Mouse (Mus musculus) hindbrain, embryonic 14.5 days (tissue): ENCODE measurements around the gene Pkn1. TPM values are rescaled to one million over a fixed set of nuclear protein-coding genes. Genes with fewer than 3 reads are reported as not detected.

Experiments used
- ATAC-seq: fragments of 200-750 bp; cut with Nextera tagmentation; 2 replicates; pipeline ENCODE4 v1.8.0; 2017; ENCODE audit warnings: moderate number of reproducible peaks, mild to moderate bottlenecking, moderate TSS enrichment, moderate library complexity; ENCODE audit not compliant: low FRiP score
- DNase-seq: peaks from one replicate; pipeline ENCODE4 v3.0.0-alpha.2; 2015; ENCODE audit warnings: low spot score
- H3K27ac ChIP-seq: fragments of 300-500 bp; sonication (generic); 2 replicates; pipeline ENCODE4 v1.5.1; 2014; ENCODE audit warnings: mild to moderate bottlenecking, moderate library complexity
- H3K27me3 ChIP-seq: fragments of 300-500 bp; sonication (generic); 2 replicates; pipeline ENCODE4 v1.6.1; 2014; ENCODE audit warnings: mild to moderate bottlenecking, low read length, mixed read lengths; ENCODE audit not compliant: control insufficient read depth, insufficient read depth
- H3K36me3 ChIP-seq: fragments of 300-500 bp; sonication (generic); replicated peaks from 2 replicates; pipeline ENCODE4 v1.6.1; 2014; ENCODE audit not compliant: control insufficient read depth, insufficient read depth
- H3K4me1 ChIP-seq: fragments of 300-500 bp; sonication (generic); replicated peaks from 2 replicates; pipeline ENCODE4 v1.6.1; 2014; ENCODE audit warnings: antibody characterized with exemption, low read length, mixed read lengths; ENCODE audit not compliant: control insufficient read depth, insufficient read depth
- H3K4me2 ChIP-seq: fragments of 300-500 bp; sonication (generic); replicated peaks from 2 replicates; pipeline ENCODE4 v1.6.1; 2014; ENCODE audit warnings: mild to moderate bottlenecking, moderate library complexity
- H3K4me3 ChIP-seq: fragments of 300-500 bp; sonication (generic); replicated peaks from 2 replicates; pipeline ENCODE4 v1.5.1; 2014; ENCODE audit warnings: mild to moderate bottlenecking, low read length
- H3K9ac ChIP-seq: fragments of 300-500 bp; sonication (generic); 2 replicates; pipeline ENCODE4 v1.6.1; 2014
- H3K9me3 ChIP-seq: fragments of 300-500 bp; sonication (generic); 2 replicates; pipeline ENCODE4 v1.6.1; 2016; ENCODE audit warnings: low read length; ENCODE audit not compliant: control insufficient read depth
- WGBS: fragments of 180-500 bp; shearing (Covaris S2); extraction: QIAGEN DNeasy Blood & Tissue Kit; methylation state at CpG from one replicate; pipeline ENCODE4 v1.1.7; 2014; 5-methylcytosine and 5-hydroxymethylcytosine counted together
- polyA plus RNA-seq: library from polyadenylated mRNA; unstranded; fragments of >200 nt; fragmentation: Nextera tagmentation; extraction: Ambion mirVana; gene quantifications from 2 replicates; pipeline ENCODE4 v1.2.1, GENCODE M21; 2014

Gene Pkn1
- polyA plus RNA-seq, result 30.2 and 30.4 TPM in 2 replicates

DNA sequence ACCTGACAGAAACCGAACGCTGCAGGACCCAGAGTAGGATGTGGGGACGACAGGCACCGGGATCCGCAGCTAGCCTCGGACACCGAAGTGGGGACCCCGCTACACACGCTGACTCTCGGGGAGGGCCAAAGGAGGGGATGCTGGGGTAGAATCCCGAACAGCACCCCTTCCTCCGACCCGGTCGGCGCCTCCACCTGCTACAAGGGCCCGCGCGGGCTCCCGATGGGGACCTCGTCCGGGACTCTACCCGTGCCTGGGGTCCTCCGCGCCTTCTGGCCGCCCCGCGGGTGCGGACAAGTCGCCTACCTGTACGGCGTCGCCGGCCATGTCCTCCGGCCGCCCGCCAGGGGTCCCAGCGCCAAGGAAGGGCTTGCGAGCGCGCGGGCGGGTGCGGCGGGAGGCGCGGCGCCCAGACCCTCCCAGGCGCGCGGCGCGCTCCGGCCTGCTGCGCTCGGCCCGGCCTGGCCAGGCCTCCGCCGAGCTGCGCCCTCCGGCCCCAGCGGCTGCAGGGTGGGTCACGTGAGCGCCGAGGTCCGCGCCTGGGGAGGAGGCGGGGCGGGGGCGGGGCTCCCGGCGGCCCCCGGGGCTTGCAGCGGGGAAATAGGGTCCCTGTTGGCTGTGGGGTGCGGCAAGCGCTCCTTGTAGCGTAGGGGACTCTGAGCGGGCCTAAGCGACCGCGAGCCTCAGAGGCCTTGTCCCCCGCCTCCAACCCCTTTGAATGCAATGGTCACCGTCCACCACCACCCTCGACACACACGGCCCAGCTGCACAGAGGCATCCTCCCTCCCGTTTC lies at the start of gene Pkn1:
TSS of gene Pkn1 (minus strand) at position 519 of the 793 bp plus-strand sequence.
- Histone ChIP-seq H3K9ac (peak within 1 kb of the TSS; percentile 97), H3K4me3 (peak within 1 kb of the TSS; percentile 96), H3K4me2 (peak within 1 kb of the TSS; percentile 93), H3K36me3 (no peaks in the 10 kb centered on the region), H3K27me3 (no peaks in the 10 kb centered on the region), H3K27ac (peak within 1 kb of the TSS; percentile 63), H3K9me3 (no peaks in the 10 kb centered on the region), H3K4me1 (peaks cover 27% of the 10 kb centered on the region)
- peak; percentile 68 for DNase-seq
- peak; percentile 89 for ATAC-seq
- under 1% methylated on average over 69 of the region's 85 CpGs for WGBS

DNA sequence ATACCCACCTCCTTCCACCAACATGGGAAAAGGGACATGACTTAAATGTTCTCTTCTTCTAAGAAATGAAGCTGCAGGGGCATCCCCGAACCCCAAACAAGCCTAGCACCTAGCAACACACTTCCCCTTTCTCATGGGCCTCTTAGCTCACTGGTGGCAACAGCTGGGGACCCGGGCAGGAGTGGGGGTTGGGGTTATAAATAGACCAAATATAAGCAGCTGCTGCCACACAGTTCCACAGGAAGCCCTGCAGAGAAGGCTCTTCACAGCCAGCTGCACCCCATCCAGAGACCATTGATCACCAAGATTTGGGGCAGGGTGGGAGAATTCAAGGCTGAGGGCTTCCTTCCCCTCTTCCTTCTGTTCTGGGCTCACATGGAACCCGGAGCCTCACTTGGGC lies 49.7 kb upstream of the Pkn1 start:
- H3K4me2 ChIP-seq, result no peak overlapping the region
- ATAC-seq, result no peak
- H3K27me3 ChIP-seq, result 0 out of 2 replicates have a peak, but pooled peaks cover 4% of the 10 kb centered on the region
- H3K9me3 ChIP-seq, result no peaks in the 10 kb centered on the region
- whole genome bisulfite sequencing, result 38% methylated on average over 3 of the region's 3 CpGs
- peaks cover 5% of the 10 kb centered on the region; the same call in 1 of the 2 replicates for H3K4me1 ChIP-seq
- H3K4me3 ChIP-seq, result no peak overlapping the region
- no peak overlapping the region for H3K27ac ChIP-seq
- no peak overlapping the region for H3K9ac ChIP-seq
- no peaks in the 10 kb centered on the region for H3K36me3 ChIP-seq
- DNase-seq, result no peak

DNA sequence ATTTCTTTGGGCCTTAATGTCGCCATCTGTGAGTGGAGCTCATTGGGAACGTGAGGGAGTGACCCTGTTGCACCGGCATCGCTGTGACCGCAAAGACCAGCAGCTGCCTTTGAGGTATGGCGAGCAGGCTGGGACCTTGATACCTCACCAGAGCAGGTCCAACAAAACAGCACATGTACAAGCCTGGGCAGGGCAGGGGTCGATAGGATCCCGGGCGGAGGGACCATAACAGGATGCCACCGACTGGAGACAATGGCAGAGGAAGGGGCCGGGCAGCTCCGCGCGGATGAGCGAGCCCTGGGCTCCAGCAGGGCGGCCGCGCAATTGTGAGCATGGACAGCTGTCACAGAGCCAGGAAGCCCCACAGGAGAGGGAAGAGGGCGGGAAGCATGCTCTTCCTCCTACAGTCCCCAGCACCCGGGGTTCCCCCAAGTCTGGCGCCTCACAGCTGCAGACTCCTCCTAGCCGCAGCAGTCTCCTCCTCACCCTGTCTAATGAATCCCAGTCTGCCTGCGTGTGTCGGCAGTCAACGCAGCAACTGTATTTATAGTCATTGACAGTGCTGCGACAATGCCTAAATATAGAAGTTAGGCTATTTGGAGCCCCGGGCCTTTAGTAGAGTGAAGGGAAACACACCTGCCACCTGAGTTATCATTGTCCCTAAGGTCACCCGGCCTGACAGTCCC lies 48.8 kb upstream of the Pkn1 start:
- WGBS, result 2% methylated on average over 28 of the region's 28 CpGs
- H3K9me3 ChIP-seq, result no peaks in the 10 kb centered on the region
- peaks cover 5% of the 10 kb centered on the region; the same call in 1 of the 2 replicates for H3K4me1 ChIP-seq
- DNase-seq (peak; percentile 36), ATAC-seq (peak; percentile 83; the same call in 1 of the 2 replicates)
- H3K27ac ChIP-seq, result no peak overlapping the region
- H3K36me3 ChIP-seq, result no peaks in the 10 kb centered on the region
- H3K4me2 ChIP-seq, result peak overlapping the region; percentile 67
- H3K27me3 ChIP-seq, result 0 out of 2 replicates have a peak, but pooled peaks cover 4% of the 10 kb centered on the region
- H3K9ac ChIP-seq, result peak overlapping the region; percentile 63
- H3K4me3 ChIP-seq, result peak overlapping the region; percentile 31

DNA sequence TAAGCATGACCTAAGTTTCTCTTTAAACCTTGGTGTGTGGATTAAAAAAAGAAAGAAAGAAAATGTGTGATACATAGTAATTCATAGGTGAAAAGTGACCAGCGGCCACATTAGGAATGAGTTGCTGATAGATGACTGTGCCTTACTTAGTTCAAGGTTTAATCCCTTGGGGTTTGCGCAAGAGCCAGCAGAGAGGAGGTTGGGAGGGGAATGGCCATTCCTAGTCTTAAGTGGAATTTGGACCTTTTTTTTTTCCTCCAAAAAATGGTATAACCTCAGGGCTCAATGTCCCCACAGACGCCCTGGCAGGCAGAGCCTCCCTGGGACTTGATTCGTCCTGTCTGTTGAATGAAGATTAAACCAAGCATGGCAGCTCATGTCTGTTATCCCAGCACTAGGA lies 45.1 kb upstream of the Pkn1 start:
- H3K4me2 ChIP-seq, result no peak overlapping the region
- H3K36me3 ChIP-seq, result no peaks in the 10 kb centered on the region
- peaks cover 5% of the 10 kb centered on the region; the same call in 1 of the 2 replicates for H3K4me1 ChIP-seq
- no peak overlapping the region for H3K27ac ChIP-seq
- H3K9me3 ChIP-seq, result no peaks in the 10 kb centered on the region
- no peak overlapping the region for H3K9ac ChIP-seq
- ATAC-seq, result no peak
- no peak for DNase-seq
- H3K27me3 ChIP-seq, result peaks cover 26% of the 10 kb centered on the region
- 80% methylated on average over 4 of the region's 4 CpGs for WGBS
- no peak overlapping the region for H3K4me3 ChIP-seq

DNA sequence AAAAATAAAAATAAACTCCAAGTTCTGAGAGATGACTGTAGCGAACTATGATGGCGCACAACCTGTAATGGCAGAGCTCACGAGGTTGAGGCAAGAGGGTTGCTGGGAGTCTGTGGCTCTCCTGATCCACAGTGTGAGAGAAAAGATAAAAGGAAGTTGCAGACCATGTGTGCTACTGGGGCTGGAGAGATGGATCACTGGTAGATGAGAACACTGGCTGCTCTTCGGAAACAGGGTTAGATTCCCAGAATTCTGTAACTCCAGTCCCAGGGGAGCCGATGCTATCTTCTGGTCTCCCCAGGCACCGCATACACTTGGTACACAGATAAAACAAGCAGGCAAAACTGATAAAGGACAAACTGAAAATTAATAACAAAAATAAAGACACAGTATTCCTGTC lies 44.0 kb upstream of the Pkn1 start:
- H3K36me3 ChIP-seq, result no peaks in the 10 kb centered on the region
- ATAC-seq (no peak), DNase-seq (no peak)
- no peak overlapping the region for H3K4me3 ChIP-seq
- no peak overlapping the region for H3K27ac ChIP-seq
- H3K27me3 ChIP-seq, result peaks cover 22% of the 10 kb centered on the region
- H3K9ac ChIP-seq, result no peak overlapping the region
- 89% methylated on average over 6 of the region's 6 CpGs for WGBS
- no peaks in the 10 kb centered on the region for H3K9me3 ChIP-seq
- H3K4me1 ChIP-seq, result peaks cover 3% of the 10 kb centered on the region; the same call in 1 of the 2 replicates
- H3K4me2 ChIP-seq, result no peak overlapping the region

DNA sequence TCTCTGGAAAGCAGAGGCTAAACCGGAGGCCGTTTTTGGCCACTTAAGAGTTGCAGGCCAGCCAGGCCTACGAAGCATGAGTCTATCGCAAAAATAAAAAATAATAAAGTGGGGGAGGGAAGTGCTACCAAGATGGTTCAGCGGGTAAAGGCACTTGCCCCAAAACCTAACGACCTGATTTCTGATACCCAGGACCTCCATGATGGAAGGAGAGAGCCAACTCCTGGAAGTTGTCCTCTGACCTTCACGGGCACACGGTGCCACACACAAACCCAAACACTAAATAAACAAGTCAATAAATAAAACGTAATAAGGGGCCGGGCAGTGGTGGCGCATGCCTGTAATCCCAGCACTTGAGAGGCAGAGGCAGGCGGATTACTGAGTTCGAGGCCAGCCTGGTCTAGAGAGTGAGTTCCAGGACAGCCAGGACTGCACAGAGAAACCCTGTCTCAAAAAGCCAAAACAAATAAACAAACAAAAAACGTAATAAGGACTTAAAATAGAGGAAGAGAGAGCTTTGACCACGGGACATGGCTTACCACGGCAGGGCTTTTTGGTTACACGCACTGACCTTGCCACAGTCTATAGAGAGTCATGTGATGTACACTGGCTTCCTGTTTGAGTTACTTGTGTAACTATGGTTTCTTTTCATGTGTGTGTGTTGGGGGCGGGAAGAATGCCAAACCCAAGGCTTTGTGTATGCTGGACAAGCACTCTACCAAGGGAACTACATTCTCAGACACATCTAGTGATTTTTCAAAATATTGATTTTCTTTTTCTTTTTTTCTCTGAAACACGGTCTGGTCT lies 43.1 kb upstream of the Pkn1 start:
- WGBS, result 74% methylated on average over 19 of the region's 19 CpGs
- Histone ChIP-seq H3K27me3 (peaks cover 22% of the 10 kb centered on the region), H3K4me3 (no peak overlapping the region), H3K4me2 (peak overlapping the region; percentile 87), H3K27ac (no peak overlapping the region), H3K9ac (no peak overlapping the region), H3K36me3 (no peaks in the 10 kb centered on the region), H3K4me1 (no peaks in the 10 kb centered on the region), H3K9me3 (no peaks in the 10 kb centered on the region)
- DNase-seq (no peak), ATAC-seq (no peak)

DNA sequence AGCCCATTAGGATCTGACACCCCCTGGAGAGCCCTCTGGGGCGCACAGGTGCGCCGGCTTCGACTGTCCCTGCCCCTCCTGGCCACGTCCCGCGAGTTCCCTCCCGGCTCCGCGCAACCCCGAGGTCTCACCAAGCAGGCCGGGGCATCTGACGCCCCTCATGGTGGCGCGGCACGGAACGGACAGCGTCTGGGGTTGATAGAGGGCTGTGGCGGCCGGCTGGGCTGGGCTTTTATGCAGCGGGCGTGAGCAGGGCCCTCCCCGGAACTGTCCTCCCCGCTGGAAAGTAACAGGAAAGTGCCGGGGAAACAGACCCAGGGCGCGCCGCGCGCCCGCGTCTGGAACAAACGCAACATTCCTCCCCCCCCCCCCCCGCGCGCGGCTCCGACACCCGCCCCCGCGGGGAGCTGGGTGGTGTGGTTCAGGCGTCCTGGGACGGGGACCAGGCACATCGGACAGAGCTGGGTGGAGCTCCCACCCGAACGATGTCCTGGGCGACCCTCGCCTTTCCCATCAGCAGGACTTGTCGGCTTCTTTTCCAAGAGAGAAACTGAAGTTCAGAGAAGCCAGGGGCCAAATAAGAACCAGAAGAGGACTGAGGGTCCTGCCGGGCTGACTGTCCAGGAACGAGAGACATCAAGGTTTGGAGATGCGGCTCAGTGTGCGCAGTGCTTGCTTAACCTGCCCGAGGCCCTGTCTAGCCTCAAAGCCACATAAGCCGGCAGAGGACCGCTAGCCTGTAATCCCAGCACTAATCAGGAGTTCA lies 42.2 kb upstream of the Pkn1 start, which contains the start of gene Adgre5:
TSS of gene Adgre5 (minus strand) at position 351 of the 766 bp plus-strand sequence.
- Histone ChIP-seq H3K27me3 (peaks cover 22% of the 10 kb centered on the region), H3K4me3 (peak within 1 kb of the TSS; percentile 39)

DNA sequence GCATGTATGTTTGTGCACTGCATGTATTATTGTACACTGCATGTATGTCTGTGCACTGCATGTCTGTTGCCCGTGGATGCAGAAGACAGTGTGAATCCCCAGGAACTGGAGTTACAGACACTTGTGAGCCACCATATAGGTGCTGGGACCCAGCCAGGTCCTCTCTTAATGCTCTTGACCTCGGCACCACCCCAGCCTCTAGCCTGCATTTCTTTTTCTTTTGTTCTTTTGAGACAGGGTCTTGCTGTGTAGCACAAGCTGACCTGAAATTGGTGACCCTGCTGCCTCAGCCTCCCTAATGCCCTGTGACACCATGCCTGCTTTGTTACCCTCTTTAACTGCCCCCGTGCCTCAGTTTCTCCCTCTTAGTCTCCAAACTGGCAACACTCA lies 41.6 kb upstream of the Pkn1 start:
- H3K9ac ChIP-seq, result peak overlapping the region; percentile 35
- no peaks in the 10 kb centered on the region for H3K9me3 ChIP-seq
- no peak for DNase-seq
- 17% methylated on average over 3 of the region's 3 CpGs for WGBS
- H3K27ac ChIP-seq, result no peak overlapping the region
- no peak for ATAC-seq
- no peaks in the 10 kb centered on the region for H3K36me3 ChIP-seq
- peak overlapping the region; percentile 87 for H3K4me2 ChIP-seq
- H3K4me1 ChIP-seq, result no peaks in the 10 kb centered on the region
- H3K27me3 ChIP-seq, result peaks cover 22% of the 10 kb centered on the region
- H3K4me3 ChIP-seq, result peak overlapping the region; percentile 39

More for the DNA sequence above, 42.2 kb upstream of the Pkn1 start, which contains the start of gene Adgre5:
- 1% methylated on average over 43 of the region's 56 CpGs for WGBS
- no peak within 1 kb of the TSS for H3K27ac ChIP-seq
- no peaks in the 10 kb centered on the region for H3K4me1 ChIP-seq
- H3K36me3 ChIP-seq, result no peaks in the 10 kb centered on the region
- H3K9me3 ChIP-seq, result no peaks in the 10 kb centered on the region
- H3K4me2 ChIP-seq, result peak within 1 kb of the TSS; percentile 87
- ATAC-seq (peak; percentile 34; the same call in 1 of the 2 replicates), DNase-seq (no peak)
- H3K9ac ChIP-seq, result peak within 1 kb of the TSS; percentile 35
